Mouse (Mus musculus) left cerebral cortex, adult 8-10 months (tissue): ENCODE measurements around the gene Sirt7. TPM values are rescaled to one million over a fixed set of nuclear protein-coding genes. Genes with fewer than 3 reads are reported as not detected.

Source experiments
- DNase-seq, 2 experiments: peaks; one replicate each; pipeline ENCODE4 v3.0.0; 2022; ENCODE audit warnings: low spot score in 2 of 2
- total RNA-seq, 4 experiments: library from RNA; stranded (reverse); gene quantifications; 2 replicates each; pipeline ENCODE4 v1.2.4; 2022

Gene Sirt7
- total RNA-seq, 4 experiments from 2014 or later: 30.5 to 45.3 (median 34.7) TPM

DNA sequence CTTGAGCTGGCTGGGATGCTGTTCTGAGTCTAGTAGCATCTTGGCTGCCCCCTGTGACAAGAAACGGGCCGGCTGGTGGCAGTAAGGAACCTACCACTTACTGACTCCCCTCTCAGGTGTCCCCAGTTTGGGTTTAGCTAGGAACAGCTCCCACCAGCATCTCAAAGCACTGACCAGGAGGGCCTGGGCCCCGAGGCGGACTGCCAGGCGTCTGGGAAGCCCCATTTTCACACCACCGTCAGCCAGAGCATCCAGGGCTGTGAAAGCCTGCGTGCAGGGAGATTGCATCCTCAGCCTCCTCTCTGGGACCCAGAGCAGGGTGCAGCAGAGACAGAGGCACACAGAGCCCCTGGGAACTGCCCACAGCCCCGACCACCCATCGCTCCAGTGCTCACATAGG is 16.2 kb upstream of the Sirt7 start:
- DNase-seq: no peak

DNA sequence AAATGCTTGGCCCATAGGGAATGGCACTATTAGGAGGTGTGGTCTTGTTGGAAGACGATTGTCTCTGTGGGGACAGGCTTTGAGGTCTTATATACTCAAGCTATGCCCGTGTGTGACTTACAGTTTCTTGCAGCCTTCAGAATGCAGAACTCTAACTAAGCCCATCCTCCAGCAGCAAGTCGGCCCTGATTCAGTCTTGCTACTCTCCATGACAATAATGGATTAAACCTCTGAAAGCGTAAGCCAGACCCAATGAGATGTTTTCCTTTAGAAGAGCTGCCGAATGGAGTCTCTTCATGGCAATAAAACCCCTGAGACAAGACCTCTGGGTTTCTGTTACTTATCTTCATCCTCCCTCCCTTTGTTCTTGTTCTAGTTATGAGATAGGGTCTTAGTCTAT is 9.8 kb upstream of the Sirt7 start:
- DNase-seq: no peak

DNA sequence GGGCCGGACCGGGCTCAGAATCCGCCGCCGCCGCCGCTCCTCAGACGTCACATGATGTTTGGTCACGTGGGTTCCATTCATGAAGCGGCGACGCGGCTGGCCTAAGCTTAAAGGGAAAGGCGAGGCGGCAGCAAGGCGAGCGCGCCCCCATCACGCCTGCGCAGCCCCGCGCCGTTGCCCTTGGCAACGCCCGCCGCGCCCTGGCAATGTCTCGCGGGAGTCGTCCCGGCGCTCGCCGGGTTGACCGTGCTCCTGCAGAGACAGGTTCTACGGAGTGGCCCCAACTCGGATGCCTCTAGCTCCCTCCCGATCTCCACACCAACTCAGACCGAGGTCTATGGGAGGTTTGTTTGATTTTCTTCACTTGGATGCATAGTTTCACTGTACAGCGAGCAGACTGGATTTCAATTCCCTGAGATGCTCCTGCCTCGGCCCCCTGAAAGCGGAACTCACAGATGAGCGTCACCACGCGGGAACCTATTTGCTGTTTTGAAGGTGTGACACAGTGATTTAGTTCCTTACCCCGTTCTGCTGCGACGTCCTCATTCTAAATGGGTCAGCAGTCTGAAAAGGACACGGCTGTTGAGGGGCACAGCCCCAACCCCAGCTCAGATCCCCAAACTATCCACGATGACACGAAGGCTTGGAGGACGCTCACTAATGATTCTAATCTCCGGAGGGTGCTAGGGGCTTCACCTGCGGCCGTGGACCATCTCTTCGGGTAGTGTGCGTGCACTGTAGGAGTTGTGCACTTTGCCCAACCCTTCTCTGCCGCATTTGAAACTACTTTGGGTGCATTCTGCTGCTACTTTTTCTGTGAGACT is 8.7 kb upstream of the Sirt7 start, which contains the start of gene Mafg:
Gene Mafg, minus strand, starts transcription at position 81 of the 824 bp plus-strand sequence.
- peak; percentile 77 to 93 for DNase-seq

DNA sequence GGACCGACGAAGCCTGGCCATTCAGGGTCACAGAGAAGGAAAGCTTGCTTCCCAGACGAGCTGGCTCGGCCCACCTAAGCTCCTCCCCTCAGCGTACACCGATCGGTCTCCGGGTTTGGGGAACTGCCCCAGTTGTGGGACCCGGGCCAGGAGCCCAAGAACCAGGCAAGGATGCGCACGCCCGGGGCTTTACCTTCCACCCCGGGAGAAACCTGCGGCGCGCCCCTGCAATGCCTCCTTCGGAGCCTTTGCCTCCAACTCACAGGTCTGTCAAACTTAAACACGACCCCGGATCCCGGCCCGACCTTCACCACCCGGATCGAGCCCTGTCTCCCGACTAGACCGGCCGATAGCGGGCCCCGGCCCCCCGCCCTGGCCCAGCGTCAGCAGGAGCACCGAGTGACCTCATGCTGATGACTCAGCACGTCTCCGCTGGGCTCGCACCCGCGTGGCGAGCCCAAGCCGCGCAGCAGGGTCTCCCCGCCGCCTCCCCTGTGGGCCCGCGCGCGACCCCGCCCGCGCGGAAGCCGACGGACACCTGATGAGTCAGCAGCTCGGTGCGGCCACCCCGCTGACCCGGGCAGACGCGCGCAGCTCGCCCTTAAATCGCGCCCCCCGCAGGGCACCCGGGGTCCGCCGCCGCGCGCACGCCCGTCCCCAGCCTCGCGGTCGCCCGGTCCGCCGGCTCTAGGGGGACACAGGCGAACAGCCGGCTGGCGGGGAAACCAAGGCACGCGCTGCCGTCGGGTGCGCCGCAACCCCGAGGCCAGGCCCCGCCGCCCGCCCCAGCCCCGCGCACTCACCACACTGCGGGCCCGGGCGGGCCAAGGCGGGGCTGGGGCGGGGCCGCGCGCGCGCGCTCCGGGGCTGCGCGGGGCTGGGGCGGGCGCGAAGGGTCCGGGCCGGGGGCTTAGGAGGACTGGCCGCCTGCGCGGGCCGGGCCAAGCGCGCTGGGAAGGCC is 7.8 kb upstream of the Sirt7 start:
- DNase-seq: peak in 1 of 2 experiments; percentile 45

DNA sequence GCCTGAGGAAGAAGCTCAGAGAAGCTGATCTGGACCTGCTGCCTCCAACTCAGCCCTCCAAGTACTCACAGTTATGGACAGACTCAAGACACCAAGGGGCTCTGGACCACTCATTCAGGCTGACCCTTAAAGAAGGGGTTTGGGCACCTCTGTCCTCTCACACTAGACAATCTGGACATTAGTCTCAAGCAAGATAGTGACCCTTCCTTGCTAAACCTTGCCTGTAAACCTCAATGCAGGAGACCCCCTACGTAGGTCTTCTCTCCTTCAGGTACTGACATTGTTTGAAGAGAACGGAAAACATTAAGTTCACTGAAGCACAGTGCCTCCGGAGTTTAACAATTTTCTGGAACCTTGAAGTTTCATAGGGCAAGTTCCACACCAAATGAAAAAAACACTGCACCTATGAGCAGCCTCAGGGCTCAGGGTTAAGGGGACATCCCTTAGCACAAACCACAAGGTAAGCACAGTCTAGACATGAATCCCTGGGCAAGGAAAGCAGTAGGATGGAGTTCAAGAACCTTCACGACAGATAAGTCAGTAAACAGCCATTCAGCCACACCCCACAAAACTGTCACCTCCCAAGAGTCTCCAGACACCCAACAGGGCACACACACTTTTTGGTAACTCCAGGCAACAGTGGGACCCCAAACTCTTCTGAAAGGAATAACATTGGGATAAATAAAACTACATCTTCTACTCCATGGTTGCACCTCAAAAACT is 6.8 kb upstream of the Sirt7 start:
- no peak for DNase-seq

DNA sequence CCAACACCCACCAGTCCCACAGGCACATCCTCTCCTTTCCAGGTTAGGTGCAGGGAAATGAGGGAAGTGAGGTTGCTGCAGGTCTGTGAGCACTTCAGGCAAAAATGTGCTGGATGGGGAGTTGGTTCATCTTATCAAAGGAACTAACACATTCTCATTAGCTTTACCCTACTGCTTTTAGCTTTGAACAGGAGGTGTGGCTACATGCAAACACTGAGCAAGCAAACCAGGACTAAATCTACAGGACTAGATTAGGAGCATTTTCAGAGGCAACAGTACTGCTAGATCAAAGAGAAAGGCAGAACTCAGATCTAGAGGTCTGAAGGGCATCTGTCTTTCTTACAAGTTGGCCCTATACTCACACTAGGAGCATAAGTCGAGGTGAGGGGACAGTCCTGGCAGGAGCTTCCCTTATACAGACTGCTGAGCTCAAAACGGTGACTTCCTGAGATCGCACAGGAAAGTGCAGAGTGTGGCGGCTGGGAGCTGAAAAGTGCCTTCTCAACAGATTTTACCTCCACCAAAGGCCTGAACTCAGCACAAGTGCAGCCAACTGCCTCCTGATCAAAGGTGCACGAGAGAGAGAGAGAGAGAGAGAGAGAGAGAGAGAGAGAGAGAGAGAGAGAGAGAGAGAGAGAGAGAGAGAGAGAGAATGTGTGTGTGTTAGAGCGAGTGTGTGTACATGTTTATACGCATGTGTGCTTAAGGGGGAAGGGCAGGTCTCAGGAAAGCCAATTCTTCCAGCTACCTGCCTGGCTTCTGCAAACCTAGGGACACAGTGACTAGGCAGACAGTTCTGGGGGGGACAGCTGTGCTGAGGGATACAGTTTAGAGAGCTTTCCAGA is 6.1 kb upstream of the Sirt7 start:
- no peak for DNase-seq

DNA sequence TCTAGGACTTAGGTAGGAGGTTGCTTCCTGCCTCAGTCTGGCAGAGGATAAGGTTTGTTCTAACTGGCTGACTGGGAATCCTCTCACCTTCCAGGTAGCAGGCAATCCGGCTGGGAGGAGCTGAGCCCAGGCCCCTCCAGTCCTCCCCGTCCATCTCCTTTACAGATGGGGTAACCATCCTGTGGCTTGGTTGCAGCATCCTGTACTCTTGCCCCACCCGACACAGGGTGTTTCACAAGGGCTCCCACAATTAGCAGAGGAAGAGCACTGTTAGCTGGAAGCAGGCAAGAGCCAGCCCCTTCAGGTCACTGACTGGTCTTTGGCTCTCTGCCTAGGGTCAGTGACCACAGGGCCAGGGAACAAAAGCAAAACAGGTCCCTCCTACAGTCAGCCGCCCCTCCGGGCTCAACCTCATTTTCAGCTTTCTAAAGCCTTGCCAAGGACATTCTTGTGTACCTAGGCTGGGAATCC is 5.4 kb upstream of the Sirt7 start:
- DNase-seq: no peak

DNA sequence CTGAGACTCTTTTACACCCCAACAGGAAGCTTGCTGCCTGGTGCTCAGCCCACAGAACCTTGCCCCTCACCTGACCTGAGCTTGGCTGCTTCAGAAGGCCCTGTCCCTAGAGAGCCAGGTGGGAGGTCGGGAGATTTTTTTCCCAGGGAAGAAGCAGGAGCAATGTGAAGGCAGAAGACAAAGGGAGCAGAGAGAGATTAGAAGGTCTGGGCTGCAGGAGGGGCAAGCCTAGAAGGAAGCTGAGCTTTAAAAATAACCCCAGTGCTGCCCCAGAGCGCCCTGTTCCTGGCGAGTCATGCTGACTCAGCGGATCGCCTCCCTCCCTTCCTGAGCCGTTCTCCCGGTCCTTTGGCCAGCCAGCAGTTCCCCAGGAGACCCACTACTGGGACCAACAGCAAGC is 4.9 kb upstream of the Sirt7 start:
- DNase-seq: no peak

DNA sequence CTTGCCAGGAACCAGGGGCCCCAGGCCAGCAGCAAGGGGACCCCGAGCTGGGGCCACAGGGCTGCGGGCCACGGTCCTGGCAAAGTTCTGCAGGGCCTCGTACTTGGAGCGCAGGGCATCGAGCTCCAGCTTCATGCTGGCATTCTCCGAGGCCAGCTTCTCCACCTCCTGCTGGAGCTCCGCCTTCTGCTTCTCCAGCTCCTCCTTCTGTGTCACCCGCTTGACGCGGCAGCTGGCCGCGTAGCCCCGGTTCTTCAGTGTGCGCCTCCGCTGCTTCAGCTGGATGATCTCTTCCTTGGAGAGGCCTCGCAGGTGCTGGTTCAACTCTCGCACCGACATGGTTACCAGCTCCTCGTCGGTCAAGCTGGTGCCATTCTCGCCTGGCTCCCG is 4.3 kb upstream of the Sirt7 start:
- DNase-seq: no peak

DNA sequence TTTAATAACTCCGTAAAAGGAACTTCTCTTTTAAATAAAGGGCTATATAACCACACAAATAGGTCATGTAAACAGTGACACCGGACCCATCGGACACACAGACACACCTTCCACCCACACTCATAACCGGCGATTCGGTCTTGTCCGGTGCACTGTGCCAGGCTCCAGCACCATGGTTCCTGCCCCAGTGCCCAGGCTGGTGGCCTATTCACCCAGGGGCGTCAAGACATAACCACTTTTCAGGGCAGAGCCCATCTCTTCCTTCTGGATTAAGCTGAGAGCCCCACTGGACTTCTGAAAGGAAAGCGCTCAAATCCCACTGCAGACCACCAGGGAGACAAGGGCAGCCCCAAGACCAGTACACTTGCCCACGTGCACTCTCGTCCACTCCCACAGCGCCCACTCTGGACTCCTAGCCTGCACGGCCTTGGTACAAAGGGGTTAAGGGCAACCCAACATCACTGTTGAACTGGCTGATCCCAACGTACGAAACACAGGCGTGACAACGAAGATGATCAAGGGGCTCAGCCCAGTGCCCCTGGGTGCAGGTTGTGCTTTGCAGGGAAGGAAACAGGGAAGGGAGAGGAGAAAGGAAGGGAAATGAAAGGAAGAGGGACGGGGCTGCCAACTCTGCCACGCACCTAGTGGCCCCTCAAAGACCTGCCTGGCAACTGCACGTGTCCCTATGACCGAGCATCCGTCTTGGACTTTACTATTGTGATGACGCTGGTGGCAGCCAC is 3.7 kb upstream of the Sirt7 start:
- DNase-seq: no peak

DNA sequence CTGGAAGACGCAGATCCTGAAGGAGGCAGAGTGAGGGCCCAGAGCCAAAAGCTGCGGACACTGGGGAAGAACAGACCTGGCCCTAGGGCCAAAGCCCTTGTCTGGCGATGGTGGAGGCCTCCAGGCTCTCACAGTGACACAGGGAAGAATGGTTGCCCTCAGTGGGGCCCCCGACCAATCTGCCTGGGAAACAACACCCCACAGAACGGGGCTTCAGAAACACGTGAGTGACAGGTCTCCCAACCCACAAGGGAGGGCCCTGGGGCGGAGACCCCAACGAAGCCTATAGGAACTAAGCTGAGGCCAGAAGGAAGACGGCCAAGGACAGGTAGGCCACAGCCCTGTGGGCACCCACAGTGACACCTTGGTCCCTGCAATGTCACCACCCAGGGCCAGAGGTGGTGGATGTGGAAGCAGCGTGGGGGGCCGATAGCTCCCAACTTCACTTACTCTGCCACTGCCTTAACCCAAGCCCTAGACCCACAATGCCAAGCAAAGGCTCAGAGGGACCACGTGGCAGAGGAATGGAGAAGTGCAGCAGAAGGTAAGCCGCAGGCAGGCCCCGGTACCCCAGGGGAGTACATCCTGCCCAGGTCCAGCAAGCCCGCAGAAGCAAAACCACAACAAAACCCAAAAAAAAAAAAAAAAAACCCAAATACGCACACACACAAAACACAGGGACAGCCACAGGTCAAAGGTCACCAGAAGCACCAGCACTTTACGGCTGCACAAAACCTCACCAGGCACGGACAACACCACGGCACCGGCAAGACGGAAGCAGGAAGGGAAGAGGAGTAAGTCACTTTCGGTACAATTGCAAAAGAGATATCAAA is 2.6 kb upstream of the Sirt7 start:
- DNase-seq: no peak

DNA sequence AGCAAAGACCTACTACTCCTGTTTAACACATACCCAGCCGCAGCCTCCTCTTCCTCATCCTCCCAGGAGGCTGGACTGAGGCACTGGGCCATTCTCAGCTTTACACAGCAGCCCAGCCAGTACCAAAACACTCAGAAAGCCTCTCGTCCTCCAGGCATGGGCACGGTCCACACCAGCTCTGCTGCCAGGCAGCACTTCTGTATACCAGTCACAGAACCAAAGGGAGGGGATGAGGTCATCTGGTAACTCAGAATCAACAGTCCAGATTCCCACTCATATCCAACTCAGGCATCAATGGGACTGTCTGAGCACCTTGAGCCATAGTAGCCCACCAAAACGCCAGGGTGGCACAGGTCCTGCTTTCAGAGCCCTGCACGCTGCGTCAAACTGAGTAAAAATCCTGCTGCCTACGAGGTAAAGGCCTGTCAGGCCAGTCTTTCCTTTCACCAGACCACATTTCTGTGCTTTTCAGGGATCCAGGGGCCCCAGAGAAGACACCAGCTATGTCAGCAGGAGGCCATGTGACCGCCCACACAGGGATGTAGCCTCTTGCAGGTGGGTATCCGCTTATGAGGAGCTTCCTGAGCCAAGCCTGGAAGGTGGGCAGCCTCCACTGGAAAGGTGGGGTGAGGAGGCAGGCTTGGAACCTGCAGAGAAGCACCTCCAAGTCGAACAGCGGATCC is 1.9 kb upstream of the Sirt7 start:
- no peak for DNase-seq

DNA sequence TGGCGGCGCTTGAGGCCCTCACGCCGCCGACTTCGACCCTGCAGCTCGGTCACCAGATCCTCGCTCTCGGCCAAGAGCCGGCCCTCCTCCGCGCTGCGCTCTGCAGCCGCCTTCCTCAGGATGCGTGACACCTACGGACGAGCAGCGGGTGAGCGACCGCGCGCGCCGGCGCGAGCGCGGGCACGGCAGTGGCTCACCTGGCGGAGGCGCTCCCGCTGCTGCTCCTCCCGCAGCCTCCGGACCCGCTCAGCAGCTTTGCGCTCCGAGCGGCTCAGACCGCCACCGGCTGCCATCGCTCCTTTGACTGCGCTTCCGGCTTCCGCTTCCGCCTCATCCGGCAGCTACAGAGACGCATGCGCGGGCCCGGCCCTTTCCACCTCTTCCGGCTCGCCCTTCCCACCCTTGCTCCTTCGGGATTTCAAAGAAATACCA is 344 bp downstream of the Sirt7 start:
- DNase-seq: peak; percentile 66 to 76

DNA sequence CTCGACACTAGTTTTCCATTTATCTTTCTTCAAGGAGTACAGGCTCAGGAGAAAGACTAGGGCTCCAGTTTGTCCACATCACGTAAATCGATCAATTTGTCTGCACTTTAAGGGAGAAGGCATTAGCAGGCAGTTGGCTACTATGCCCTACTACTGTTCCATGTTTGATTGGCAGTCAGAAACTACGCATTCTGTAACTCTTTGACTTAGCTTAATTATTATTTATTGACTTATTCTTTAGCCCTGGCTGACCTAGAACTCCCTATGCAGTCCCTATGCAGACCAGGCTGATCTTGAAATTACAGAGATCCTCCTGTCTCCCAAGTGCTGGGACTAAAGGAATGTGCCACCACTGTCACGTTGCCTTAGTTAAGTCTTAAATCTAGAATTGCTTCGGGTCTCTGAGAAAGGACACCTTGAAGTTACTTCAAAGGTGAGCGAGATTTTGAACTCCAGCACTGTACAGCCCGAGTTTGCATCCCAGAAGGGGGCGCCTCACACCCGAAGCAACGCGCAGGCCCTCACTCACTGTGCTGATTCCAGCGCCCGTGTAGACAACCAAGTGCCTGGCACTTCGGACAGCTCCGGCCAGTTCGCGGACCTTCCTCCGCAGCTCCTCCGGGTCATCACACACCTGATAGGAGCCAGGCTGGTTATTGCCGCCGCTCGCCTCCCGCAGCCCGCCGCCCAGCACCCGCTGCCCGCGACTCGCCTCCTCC is 920 bp downstream of the Sirt7 start:
- no peak for DNase-seq

DNA sequence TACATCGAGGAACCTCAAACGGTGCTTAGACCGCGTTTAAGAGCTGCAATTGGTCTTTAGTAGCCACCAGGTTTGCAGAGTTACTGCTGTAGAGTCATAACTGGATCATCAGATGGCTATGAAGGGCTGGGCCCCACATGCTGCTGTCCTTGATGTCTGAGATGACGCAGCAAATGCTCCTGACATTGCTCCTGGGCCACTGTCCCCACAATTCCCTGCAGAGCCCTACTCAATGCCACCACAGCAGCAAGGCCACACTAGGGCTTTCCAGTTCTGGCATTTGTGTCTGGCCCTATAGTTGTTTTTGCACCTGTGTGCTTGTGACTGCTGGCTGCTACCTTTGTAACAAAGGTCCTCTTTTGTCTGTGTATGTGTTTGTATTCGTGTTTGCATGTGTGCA is 2.2 kb downstream of the Sirt7 start:
- DNase-seq: no peak

DNA sequence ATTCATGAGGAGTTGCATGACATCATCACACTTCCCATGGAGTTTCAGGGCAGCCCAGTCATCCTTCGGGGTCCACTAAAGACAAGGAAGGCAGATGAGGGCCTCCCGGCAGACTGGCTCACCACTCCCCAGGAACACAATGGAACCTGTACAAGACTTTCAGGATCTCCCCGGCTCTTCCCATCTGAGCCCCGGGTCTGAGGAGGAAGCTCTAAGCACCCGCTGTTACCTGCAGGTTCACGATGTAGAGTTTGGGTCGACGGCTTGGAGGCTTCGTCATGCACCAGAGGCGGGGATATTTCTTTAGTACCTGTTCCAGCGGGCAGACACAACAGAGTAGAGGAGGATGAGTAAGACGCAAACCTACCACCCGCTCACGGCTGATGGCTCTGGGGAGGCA is 4.8 kb downstream of the Sirt7 start:
- DNase-seq: no peak

DNA sequence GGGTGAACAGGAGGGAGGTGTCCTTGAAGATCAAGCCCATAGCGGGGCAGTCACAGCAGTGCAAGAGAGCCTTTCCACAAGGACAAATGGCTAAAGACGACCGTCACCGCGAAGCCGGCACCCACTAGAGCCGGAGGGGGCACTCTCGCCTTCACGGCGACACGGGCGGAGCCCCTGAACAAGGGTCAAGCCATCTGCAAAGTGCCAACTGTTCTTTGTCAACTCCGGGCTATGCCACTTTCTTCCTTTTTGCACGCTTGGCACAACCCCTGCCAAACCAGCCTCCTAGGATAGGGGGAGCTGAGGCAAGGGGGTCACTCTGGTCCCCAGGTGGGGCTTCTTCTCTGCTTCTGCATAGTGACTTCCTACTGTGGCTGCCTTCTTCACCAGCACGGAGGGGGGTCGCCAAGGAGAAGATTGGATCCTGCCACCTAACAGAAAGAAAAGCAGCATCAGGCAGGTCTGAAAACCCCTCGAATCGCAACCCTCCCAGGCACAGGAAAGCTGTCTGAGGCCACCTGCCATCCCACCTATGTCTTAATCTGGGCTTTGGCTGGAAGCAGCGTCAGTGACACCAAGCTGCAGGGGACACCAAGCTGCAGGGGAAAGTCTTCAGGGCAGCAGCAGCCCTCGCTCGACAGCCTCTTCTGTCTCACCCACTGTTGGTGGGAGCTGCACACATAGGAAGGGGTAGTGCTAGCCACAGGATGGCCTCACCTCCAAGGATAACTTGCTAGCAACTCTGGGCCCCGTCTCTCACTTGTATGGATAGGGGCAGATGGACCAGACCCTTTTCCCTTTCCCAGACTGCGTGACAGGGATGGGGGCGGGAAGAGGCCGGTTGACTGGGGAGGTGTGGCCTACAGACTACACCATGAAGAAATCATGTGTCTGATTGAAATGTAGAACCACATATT is 6.2 kb downstream of the Sirt7 start:
- no peak for DNase-seq
